Mouse (Mus musculus): ENCODE measurements around the gene Pla2g4a. TPM values are rescaled to one million over a fixed set of nuclear protein-coding genes. Genes with fewer than 3 reads are reported as not detected.

Gene Pla2g4a
- total RNA-seq (2021), result 1 to 10 TPM; 1.2 to 2.0 TPM
- long read RNA-seq, result 0 reads

DNA sequence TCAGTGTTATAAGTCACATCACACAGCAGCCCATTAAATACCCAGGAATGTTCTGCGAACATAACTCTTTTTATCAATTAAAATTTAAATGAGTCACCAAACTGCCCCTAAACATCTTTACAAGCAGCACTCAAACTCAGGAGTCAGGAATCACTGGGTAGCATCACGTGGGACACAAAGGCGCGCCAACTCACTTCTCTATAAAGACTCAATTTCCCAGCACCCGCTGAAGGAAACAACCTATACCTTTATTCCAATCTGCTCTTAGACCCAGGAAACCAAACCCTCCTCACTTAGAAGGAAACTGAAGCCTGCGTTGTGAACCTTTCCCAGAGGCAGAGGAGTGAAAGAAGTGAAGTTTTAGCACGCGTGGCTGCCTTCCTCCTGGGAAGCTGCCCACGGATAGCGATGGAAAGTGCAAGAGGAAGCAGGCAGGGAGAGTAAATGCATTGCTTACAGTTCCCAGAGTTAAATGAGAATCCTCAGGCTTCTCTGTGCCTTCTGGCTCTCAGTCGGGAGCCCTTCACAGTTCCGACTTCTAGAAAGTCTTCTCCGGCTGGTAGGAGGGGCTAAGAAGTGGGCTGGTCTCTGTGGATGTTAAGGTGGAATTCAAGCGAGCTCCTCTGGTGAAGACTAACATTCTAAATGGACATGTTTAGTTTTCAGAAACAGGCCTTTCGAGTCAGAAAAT, at the start of gene Pla2g4a:
Pla2g4a (minus strand) TSS at position 557 of the 691 bp plus-strand sequence.
- DNase-seq (ENCODE audit: low spot score in 2 of 2), result peak; percentile 9 to 13

DNA sequence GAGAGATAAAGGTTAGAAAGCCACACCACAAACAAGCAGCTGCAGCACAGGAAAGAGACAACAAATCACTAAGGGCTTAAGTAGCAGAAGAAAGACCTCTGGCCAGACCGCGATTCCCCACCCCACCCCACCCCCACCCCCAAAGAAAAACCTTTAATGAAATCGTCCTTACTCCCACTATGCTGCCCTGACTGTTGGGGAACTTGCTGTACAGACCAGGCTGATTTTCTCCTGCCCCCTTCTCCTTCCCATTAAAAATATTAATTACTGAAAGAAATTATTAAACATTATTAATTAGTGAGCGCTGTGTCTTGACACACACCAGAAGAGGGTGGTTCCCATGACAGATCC, 49.5 kb upstream of the Pla2g4a start:
- DNase-seq (ENCODE audit: low spot score in 2 of 2), result no peak

DNA sequence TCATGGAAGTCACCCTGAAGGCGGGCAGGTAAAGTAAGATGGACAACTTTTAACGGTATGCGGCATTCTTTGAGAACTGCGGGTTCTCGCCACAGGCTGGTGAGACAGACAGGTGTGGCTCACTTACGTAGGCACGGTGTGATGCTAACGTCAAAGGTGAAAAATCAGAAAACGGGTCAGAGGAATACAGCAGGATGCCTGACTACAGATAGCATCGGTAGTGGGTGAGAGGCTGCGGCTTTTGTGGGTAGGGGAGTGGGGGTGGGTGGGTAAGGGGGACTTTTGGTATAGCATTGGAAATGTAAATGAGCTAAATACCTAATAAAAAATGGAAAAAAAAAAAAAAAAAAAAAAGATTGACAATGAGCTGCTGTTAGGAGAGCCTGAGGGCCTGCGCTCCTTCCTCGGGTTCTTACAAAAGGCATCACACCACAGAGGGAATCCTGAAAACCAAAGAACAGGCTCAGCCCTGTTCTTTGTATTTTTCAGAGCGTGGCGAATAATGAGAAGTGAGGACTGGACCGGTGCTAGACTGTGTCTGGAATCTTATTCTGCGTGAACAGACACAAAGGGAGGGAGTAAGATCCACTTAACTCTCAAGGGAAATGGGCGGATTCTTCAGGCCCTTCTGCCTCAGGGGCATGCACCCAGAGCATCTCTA, 49.0 kb upstream of the Pla2g4a start:
- DNase-seq (ENCODE audit: low spot score in 2 of 2), result no peak

GRCm38 (mm10) chr1:150009134-150009533, 48.0 kb upstream of the Pla2g4a start:
- DNase-seq (ENCODE audit: low spot score in 2 of 2), result no peak

- no peak for DNase-seq (ENCODE audit: low spot score in 2 of 2)
These were observed 14.5 kb upstream of the Pla2g4a start for GRCm38 (mm10) chr1:149975626-149976025.

- no peak for DNase-seq (ENCODE audit: low spot score in 2 of 2)
These were observed 4.7 kb upstream of the Pla2g4a start for GRCm38 (mm10) chr1:149965826-149966225.

DNA sequence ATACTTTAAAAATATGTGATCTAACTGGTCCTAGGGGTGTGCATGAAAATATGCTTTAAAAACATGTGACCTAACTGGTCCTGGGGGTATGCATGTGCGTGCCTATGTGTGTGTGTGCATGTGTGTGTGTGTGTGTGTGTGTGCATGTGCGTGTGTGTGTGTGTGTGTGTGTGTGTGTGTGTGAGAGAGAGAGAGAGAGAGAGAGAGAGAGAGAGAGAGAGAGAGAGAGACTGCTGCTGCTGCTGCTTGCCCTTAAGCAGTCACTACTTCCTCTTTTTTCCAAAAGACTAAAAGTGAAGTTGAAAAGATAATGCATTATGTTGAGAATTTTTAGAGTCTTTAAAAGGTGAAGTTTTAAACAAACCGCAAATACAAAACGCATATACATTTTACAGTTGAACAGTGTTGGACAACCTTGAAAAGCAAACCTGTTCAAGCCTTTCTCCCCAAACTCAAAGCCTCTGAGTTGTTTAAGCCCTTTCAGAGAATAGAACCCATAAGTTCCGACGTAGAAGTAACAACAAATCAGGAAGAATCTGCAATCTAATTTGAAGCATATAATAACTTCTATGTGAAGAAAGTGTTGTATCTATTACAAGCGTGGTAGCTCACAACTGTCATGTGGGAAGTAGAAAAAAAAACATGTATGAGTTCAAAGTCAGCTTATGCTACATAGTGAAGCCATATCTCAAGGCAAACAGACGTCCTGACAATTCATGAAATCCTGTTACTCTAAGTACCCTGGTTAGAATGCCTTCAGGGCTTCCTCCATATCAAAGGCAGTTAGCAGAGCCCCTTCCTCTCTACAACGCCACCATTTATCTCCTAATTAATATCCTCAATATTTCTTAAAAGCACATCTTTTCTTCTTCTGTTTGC, 574 bp upstream of the Pla2g4a start:
- no peak for DNase-seq (ENCODE audit: low spot score in 2 of 2)

DNA sequence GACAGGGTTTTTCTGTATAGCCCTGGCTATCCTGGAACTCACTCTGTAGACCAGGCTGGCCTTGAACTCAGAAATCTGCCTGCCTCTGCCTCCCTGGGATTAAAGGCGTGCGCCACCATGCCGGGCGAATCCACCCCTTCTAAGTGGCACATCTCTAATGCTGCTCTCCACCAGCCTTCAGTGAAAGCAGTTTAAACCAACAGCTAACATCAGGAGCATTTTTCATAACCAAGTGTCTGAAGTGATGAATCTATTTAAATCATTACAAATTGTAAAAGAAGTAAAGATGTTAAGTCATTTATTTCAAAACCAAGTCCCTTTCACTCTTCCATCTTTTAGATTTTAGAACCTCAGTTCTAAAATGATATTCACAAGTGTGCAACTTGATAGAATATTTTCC, 839 bp downstream of the Pla2g4a start:
- DNase-seq (ENCODE audit: low spot score in 2 of 2), result no peak

GRCm38 (mm10) chr1:149959069-149959468, 2.0 kb downstream of the Pla2g4a start:
- no peak for DNase-seq (ENCODE audit: low spot score in 2 of 2)

- no peak for DNase-seq (ENCODE audit: low spot score in 2 of 2)
These were observed 5.6 kb downstream of the Pla2g4a start for GRCm38 (mm10) chr1:149955482-149955881.

GRCm38 (mm10) chr1:149954026-149954425, 7.1 kb downstream of the Pla2g4a start:
- no peak for DNase-seq (ENCODE audit: low spot score in 2 of 2)

- no peak for DNase-seq (ENCODE audit: low spot score in 2 of 2)
These were observed 9.0 kb downstream of the Pla2g4a start for GRCm38 (mm10) chr1:149952050-149952449.

- DNase-seq (ENCODE audit: low spot score in 2 of 2), result no peak
These were observed 10.4 kb downstream of the Pla2g4a start for GRCm38 (mm10) chr1:149950656-149951055.

DNA sequence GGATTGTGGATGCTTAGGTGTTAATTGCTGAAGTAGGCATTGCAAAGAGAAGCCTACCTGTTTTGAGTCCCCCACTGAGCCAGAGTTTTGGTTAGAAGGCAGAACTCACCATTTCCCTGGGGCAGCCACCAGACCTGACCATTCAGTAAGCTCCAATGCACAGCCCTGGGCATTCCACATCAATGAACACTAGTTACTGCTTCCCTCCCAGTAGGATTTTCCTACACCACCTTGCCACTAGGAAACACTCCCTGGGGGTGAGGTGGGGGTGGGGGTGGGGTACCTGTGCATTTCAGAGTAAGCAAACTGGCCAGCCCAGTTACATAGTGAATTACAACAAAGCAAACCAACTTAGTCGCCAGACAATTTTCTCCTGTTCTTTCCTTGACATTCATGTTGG, 10.8 kb downstream of the Pla2g4a start:
- DNase-seq (ENCODE audit: low spot score in 2 of 2), result no peak

- DNase-seq (ENCODE audit: low spot score in 2 of 2), result no peak
These were observed 11.8 kb downstream of the Pla2g4a start for GRCm38 (mm10) chr1:149949334-149949733.

DNA sequence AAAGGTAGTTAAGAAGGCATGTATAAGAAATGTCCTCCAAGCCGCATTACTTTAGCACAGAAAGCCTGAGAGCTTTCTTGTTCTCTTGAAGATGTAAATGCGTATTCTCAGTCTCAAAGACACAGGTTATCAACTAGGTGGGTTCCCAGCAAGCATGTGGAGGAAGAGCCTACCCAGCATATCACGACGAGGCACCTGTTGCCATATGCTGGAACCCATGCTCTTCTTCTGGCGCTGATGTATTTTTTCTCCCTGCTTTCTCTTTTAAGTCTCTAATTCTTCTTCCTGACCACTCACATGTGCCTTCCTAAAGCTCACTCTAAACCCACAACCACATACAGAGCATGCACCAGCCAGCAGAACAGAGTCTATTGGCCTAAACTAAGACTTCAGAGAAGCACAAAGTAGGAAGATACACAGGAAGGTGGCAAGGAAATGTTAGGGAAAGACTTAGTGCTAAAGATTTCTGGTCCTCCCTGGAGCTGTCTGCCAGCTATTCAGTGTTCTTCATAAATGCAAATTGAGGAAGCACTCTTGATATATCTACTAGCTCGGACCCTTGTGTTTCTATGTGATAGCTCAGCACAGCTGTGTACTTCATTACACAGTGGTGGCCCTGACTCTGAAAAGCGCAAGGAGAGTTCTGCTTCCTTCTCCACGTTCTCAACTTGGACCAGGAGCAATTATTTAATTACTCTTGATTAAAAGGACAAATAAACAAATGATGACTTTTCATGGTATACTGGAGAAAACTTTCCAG, 12.8 kb downstream of the Pla2g4a start:
- no peak for DNase-seq (ENCODE audit: low spot score in 2 of 2)

DNA sequence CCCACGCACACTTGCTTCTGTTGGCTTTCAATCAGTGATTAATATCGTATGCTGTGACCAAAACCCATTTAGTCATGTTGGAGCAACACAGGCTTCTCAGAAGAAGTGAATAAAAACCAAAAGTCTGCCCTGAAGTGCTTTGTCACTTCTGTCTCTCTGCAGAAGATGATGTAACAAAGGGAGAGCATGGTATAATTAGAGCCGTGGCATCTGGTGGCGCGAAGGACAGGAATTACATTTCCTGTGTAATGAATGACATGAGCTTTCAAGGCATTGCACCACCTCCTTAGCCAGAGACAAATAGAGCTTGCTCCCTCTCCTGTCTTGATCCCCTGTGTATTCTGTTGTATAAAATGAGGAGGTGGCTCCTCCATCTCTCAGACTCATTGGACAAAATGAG, 14.1 kb downstream of the Pla2g4a start:
- DNase-seq (ENCODE audit: low spot score in 2 of 2), result no peak

GRCm38 (mm10) chr1:149946432-149946831, 14.7 kb downstream of the Pla2g4a start:
- no peak for DNase-seq (ENCODE audit: low spot score in 2 of 2)

GRCm38 (mm10) chr1:149943611-149944010, 17.5 kb downstream of the Pla2g4a start:
- DNase-seq (ENCODE audit: low spot score in 2 of 2), result no peak

DNA sequence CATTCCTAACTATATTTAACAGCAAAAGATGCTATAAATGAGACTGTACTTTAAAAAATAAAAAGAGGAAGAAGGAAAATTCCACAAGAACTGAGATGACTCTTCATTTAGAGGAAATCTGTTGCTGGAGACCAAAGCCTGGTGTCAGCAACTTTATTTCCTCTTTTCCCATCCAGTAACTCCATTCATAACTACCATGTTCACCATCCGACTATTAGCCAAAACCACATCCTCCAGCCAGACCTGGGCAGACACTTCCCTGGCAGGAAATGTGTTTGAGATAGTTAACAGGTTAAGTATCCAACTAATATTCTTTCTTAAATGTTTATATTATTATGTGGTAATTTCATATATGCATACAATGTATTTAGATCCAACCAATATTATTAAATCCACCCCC, 20.8 kb downstream of the Pla2g4a start:
- no peak for DNase-seq (ENCODE audit: low spot score in 2 of 2)
